Mouse (Mus musculus) kidney, adult 8-10 months (tissue): ENCODE data around the gene Slc25a43.
A peak's percentile ranks its signal among the peaks of the same experiment; 100 is the strongest.

Experiments
- DNase-seq, 2 experiments: peaks; one replicate each; pipeline ENCODE4 v3.0.0; 2022

The Slc25a43 gene

GRCm38 (mm10) chrX:36825032-36825431, 81.6 kb downstream of the Slc25a43 start:
- DNase-seq = peak; percentile 76 to 78
